Mouse (Mus musculus): ENCODE results near the gene Slc38a8.

- TF ChIP-seq POLR2A (IDR thresholded peaks at IDR 0.05; ENCODE audit: borderline replicate concordance, control insufficient read depth, low read depth, low read length), result no peak
- no peak for TF ChIP-seq CTCF (IDR thresholded peaks at IDR 0.05; ENCODE audit: control insufficient read depth, insufficient read depth, low read length)
Observed at GRCm38 (mm10) chr8:119439424-119439823, 62.1 kb downstream of the Slc38a8 start.
